Mouse (Mus musculus) kidney, adult 9 months (tissue): ENCODE results near the gene Nlgn2.

Experiments used
- DNase-seq: peaks from one replicate; pipeline ENCODE4 v3.0.0; 2022

The Nlgn2 gene

DNA sequence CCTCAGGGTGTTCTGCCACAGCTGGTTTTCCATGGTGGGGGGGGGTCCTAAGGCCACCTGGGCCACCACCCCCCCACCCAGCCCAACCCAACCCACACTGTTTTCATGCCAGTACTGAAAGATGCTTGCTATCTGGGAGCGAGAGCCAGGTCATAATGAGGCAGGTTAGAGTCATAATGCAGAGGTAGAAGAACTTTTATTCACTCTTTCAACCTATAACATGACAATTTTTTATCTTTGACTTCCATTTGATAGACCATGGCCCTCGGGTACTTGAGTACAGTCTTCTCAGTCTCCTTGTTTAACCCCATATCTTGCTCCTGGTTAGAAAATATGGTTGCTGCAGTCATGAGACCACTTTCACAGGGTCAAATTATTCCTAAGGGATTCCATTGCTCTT, 19.2 kb downstream of the Nlgn2 start, which contains the start of gene Spem2:
Gene Spem2 (minus strand): TSS at position 101 of the 400 bp plus-strand sequence.
- DNase-seq: no peak

DNA sequence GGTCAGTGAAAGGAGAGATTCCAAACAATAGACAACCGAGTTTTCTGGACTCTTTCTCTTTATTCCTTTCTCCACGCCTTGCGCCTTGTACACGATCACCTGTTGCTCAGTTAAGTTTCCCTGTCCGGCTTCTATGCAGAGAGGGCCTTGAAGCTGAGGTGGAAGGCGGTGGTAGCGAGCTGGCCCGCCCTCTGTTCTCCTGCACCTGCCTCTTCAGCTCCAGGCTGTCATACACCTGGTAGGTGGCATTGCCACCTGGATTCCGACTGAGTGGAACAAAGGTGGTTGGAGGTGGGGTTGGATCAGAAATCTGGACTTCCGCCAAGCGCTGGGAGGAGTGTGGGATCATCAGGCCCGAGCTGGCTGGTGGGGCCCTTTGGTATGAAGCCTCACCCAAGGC, 21.1 kb downstream of the Nlgn2 start:
- no peak for DNase-seq

- no peak for DNase-seq
These were observed 22.4 kb downstream of the Nlgn2 start, which contains the start of gene Gm39566 for GRCm38 (mm10) chr11:69815155-69815554. Gene Gm39566 (minus strand): TSS chr11:69815298.

GRCm38 (mm10) chr11:69810280-69810679, 27.3 kb downstream of the Nlgn2 start:
- no peak for DNase-seq

GRCm38 (mm10) chr11:69807641-69808040, 29.9 kb downstream of the Nlgn2 start:
- DNase-seq: no peak

GRCm38 (mm10) chr11:69806378-69806777, 31.2 kb downstream of the Nlgn2 start:
- DNase-seq: no peak

- peak; percentile 93 for DNase-seq
These were observed 32.3 kb downstream of the Nlgn2 start, which contains the start of gene Tmem102 for GRCm38 (mm10) chr11:69804972-69805909. Gene Tmem102 (minus strand): TSS chr11:69805624.

GRCm38 (mm10) chr11:69804652-69804940, 33.0 kb downstream of the Nlgn2 start:
- DNase-seq: peak; percentile 56

DNA sequence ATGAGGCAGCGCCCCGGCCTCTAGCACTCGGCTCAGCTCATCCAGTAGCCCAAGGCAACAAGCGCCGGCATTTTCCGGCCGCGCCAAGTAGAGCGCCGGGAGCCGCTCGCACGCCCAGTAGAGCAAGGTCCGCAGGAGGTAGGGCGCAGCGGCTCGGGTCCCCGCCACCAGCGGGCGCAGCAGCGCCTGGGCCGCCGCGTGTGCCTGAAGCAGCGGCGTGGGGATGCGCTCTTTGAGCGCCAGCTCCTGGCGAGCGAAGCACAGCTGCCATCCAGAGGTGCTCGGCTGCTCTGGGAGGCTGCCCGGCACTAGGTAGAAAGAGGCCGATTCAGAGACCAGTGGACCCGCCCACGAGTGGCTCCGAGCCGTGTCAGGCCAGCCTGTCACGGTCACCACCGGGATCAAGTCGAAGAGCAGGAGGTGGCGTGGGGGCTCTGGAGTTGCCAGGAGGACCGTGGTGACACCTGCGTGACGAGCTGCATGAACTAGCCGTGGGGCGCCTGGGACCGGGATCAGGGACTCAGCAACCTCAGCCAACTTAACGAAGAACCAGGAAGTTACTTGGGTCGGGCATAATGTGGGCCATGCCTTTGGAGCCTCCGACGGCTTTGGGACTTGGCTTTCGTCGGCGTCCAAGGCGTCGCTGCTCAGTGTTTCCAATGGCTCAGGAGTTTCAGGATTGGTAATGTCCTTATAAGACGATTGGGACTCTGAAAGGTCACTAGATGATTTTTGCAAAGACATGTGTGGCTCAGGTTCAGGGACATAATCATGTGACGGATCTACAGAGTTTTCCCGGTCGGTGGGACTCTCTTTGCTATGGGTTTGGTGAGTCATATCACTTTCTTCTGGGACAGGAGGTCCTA, 33.6 kb downstream of the Nlgn2 start:
- peak; percentile 85 for DNase-seq

GRCm38 (mm10) chr11:69803328-69803727, 34.3 kb downstream of the Nlgn2 start:
- DNase-seq: no peak

DNA sequence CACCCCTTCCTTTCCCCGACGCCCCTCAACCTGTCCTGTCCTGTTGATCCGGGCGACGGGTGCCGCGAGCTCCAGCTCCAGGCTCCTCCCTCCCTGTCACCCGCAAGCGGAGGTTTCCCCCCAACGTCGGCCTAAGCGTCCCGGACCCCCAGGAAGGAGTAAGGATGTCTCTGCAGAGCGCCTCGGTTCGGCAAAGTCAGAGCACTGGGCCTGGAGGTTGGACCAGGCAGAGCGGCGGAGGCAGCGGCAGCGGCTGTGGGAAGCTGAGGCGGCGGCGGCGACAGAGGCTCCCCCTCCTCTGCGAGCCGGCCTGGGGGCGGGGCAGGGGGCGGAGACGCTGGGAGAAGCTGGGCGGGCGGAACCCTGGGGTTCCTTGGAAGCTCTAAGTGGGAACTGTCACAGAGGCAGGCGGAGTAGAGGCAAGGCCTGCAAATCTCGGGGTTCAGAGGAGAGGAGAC, 34.9 kb downstream of the Nlgn2 start:
- peak; percentile 72 for DNase-seq

DNA sequence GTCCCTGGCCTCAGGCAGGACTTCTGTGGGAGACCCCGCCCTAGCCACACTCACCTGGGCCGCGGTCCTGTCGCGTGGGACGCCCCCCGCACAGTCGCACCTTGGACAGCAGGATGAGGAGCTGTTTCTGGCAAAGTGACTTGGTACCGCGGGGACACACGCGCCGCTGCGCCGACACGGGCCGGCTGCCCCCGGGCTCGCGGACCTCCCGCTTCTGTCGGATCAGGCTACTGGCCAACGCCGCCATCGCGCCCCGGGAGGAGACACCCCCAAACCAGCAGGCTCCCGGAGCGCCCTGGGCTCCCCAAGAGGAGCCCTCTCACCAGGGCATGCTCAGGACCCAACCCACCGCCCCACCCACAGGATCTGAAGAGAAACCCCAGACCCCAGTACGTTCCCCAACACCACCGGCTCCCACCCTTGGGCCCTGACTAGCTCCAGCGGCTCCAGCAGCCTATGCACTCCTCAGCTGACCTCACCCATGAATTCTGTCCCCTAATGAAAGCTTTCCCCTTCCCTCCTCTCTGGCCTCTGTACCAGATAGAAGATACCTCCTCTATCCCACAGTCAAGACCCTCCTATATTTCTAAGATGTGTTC, 36.1 kb downstream of the Nlgn2 start, which contains the start of gene Fgf11:
Gene Fgf11 (minus strand): TSS at position 479 of the 599 bp plus-strand sequence.
- DNase-seq: no peak

- DNase-seq: peak; percentile 41
These were observed 37.0 kb downstream of the Nlgn2 start for GRCm38 (mm10) chr11:69800392-69801197.

GRCm38 (mm10) chr11:69800138-69800391, 37.5 kb downstream of the Nlgn2 start:
- DNase-seq: no peak

- DNase-seq: no peak
These were observed 38.0 kb downstream of the Nlgn2 start for GRCm38 (mm10) chr11:69799394-69800137.

GRCm38 (mm10) chr11:69797924-69798323, 39.7 kb downstream of the Nlgn2 start:
- no peak for DNase-seq

- DNase-seq: peak; percentile 34
These were observed 41.6 kb downstream of the Nlgn2 start for GRCm38 (mm10) chr11:69795983-69796435.

DNA sequence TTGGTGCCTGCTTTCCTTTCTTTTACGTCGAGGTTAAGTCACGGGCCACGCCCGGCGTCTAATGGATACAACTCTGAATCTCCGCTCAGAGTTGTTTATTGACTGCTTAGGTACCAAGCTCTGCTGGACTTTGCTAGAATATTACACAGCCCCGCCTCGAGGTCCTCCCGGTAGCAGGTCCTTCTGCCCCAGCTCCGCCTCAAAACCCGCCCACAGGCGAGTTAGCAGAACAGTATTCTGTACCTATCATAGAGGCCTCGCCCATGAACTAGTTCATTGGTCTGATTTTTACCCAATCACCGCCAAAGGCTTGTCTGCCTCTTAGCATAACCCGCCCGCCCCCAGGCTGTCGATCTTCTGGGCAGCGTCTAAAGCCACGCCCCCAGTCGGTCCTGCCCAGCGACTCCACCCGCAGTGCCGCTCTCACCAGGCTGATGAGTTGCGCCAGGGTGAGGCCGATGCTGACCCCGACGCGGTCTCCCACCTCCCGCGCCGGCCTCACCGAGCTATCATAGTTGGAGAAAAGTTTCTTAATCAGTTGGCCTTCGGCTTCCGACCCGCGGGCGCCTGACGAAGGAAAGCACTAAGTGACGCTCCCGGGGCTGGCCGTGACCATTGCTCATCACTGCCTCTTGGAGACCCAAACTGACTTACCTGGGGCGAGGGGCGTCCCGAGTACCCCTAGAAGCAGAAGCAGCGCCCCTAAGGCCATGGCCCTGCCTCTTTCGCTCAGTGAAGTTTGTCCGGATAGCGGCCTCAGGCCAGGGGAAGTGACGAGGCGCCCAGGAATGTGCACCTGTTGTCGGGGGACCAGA, 42.2 kb downstream of the Nlgn2 start, which contains the start of gene Chrnb1:
Gene Chrnb1 (minus strand): TSS at position 776 of the 815 bp plus-strand sequence.
- peak; percentile 99 for DNase-seq

DNA sequence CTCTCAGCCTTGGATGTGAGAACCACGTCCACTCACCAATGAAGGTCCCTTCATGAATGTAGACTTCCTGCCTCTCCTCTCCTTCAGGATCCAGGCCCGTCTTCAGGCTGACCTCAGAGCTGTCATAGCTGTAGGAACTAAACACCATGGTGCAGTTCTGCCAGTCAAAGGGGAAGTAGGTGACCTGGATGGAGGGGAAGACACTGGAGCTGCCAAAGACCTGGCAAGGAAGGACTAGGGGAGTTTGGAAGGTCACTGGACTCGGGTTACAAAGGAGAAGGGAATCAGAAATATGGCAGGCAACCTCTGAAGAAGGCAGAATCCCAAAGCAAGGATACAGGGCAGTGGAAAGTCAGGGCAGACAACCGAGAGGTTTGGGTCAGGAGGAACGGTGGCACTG, 44.2 kb downstream of the Nlgn2 start:
- no peak for DNase-seq

- DNase-seq: no peak
These were observed 46.2 kb downstream of the Nlgn2 start for GRCm38 (mm10) chr11:69791420-69791819.
